Mouse (Mus musculus) kidney, postnatal 4 days (tissue): ENCODE measurements at regions not wholly inside any gene's neighbourhood (a gene's known extent, or its start where the extent isn't known, plus 50 kb on each side); places are given as distances from the start of the nearest gene placed in this dataset.

Experiments
- DNase-seq, 2 experiments: peaks; one replicate each; pipeline ENCODE4 v3.0.0; 2021; ENCODE audit warnings: mixed read lengths in 2 of 2

DNA sequence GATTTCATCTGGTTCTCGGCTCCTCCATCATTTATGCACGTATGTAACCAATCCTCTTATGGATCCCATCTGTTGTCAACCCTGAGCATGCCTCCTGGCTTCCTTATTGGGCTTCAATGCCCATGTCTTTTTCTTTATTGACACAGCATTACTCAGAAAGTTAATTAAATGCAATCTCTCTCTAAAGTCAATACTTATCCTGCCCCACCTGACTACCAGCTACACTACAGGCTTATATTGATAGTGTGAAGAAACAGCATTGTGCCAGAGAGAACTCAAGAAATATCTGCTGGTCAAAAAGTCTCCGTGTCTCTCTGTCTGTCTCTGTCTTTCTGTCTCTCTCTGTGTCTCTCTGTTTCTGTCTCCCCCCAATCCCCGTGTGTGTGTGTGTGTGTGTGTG, 194.7 kb upstream of the Rfx3 start:
- no peak for DNase-seq

DNA sequence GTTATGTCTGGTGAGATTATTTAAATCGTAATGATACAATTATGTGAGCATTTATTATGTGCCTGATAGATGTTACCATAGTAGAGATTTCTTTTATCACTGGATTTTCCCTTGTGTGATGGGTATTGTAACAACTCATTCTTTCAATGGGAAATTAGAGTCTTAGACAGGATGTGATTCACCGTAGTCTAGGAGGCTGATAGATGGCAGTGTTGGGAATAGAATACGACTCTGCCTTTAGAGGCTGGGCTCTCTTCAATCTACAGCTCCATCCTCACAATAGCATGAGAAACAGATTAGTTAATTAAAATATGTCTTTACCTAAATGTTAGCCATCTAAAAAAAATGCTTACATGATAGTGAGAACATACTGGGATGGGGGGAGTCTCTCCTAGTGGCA, 192.8 kb upstream of the Rfx3 start:
- no peak for DNase-seq

DNA sequence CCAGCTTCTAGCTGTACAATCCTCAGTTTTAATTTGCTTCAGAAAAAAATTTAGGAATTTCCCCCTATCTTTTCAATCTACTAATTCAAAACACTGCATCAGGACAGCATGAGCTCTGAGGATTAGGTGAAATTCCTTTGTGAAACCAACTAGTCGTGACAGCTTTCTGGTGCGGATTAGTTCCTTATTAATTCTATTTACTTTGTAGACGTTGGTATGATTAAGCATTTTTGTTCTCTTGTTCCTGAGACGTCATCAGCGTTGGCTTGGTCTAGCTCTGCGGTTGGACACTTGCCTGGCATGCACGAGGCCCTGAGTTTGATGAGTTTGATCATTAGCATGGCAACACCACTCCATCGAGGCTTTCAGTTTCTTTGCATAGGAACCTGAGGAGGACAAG, 188.4 kb upstream of the Rfx3 start:
- no peak for DNase-seq

DNA sequence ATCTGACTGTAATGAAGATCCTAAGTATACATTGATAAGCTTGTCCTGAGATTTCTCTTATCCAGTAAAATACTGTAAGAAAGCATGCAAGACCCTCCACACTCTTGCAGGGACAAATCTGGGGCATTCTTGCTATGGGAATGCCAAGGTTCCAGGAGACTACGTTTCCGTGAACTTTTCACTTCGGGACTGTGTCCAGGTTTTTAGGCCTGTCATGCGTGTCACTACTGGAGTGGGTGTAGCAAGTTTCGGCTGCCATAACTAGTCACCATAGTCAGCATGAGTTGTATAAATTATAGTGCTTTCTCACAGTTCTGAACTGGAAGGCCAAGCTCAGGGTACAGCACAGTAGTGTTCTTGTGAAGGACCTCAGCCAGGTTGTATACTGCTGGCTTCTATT, 185.9 kb upstream of the Rfx3 start:
- DNase-seq, result no peak

DNA sequence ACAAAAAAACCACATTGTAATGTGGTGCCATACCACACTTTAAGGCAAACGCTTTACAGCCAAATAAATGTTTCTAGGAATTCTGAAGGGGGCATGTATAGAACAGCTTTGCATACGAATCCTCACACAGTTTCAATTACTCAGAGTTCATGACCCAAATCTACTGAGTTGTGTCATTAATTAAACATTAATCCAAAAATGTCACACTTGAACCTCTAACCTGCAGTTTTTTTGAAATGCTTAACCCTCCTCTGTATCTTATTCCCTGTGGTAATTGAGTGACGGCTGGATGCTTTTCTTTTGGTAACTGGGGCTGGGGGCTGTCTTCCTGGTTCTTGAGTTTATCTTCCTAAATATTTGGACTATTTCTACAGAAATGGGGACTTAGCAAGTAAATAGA, 181.3 kb upstream of the Rfx3 start:
- no peak for DNase-seq

DNA sequence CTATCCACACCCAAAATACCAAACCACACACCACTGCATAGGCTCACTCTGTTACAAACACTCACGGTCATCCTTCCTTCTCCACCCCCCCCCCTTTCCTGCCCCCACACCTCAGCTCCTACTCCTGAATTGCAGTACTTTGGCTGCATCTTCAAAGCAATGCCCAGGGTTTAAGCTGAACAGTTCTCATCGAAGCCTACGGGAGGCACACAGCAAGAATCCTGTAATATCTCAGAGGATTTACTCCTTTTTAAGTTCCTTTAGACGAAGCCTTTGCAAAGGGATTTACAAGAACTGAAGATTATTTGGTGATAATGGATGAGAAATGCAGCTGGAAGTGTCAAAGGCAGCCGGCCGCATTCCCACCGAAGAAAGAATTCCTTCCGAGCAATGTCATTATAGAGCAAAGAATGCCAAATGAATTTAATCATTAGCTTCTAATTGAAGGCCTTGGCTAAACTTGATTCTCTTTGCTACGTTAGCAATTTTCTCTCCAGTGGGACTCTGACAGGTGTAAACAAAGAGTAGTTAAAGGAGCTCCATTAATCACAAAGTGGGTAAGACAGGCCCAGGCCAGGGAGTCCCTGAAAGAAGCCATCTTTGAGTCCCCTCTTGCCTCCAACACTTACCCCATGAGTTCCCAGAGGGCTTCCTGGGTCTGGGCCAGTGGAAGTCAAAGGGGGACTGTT, 180.6 kb upstream of the Rfx3 start:
- peak; percentile 24 to 51 for DNase-seq

DNA sequence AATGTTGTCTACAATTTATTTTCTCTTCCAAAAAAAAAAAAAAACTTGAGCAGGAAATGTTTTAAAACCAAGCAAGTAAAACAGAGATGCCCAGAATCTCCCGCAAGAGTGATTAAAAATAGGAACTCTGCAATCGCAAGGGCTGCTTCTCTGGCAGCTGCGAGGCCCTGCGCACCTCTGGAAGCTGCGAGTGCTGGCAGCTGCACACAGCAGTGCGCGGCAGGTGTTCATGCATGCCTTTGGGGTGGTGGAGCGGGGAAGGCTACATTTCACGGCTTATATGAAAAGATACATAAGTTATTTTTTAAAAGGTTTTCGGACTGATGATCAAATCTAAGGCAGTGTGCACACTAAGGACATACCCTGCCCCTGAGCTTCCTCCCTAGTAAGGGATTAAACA, 179.3 kb upstream of the Rfx3 start:
- DNase-seq, result peak; percentile 38 to 57

DNA sequence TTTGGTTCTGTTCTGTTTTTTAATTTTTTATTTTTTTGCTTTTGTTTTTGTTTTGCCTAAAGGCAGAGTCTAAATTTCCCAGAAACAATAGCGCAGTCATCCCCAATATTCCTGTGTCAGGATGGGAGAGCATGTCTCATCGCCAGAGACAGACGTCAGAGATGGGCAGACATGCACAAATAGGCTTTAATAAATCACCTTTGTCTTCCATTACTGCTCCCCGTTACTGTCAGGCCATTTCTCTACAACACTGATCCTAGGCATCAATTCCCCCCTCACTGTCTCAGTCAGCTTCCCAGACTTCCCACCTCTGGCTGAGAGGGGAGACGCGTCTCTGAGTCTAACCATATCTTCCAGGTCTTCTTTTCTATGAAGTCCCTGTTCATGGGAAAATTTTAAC, 177.4 kb upstream of the Rfx3 start:
- DNase-seq, result no peak

DNA sequence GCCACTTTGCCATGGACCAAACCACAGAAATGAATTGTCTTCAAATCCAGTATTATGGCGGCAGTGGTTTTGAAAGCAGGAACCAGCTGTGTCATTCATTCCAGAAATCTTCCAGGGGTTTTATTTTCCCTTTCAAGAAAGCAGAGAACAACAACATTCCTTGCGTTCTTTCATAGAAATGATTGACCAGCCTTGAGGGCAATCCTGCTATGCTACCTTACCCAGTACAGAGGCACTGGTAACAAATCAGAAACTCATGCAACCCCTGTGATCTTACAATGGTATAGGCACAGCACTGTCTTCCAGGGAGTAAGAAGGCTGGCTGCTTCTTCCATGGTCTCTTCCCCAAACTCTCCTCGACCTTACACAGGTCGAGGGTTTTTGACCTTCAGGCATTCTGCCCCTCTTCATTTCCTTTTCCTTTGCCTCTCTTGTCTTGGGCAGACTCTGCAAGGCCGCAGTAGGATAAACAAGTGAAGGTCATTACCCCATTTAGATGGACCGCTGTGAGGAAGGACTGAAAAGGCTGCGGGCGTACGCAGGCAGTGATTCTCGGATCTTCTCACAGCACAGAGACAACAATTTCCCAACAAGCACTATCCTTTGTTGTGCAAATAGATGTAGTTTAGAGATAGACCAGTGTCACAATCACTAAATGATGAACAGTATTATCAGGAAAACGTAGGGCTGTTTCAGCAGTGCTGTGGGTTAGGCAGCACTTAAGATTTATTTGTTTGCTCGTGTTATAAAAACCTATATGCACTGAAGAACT, 171.6 kb upstream of the Rfx3 start:
- DNase-seq, result peak in 1 of 2 experiments; percentile 33

DNA sequence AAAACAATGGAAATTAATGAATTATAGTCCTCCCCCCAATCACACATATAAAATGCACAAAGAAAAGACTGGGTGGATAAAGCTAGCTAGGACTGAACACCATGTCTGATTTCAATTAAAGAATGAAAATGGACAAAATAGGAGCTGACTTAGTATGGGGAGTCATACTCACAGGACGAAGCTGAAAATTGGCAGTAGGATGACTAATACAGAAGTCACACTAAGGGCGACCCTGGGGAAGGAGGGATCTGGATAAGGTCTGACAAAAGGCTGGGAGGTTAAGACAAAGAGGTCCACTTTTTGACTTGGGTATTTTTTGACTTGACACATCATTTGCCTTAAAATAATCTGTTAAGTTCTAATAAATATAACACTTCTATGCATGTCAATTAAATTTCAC, 170.2 kb upstream of the Rfx3 start:
- no peak for DNase-seq

DNA sequence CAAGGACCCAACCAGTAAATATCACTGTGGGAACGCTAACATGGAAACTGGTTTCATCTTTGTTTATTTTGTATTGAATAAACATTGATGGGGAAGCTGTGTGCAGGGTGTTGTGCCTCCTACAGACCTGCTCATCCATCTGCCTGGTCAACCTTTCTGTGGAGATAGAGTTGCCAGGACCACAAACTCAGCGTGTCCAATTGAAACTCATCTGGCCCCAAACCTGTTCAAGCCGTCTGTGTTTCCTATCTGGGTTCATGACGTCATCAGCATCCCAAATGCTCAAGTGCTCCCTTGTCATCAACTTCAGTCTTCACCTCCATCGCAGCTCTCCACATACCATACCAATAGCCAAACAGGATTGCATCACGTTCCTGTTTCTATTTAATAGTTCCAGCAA, 167.1 kb upstream of the Rfx3 start:
- no peak for DNase-seq

DNA sequence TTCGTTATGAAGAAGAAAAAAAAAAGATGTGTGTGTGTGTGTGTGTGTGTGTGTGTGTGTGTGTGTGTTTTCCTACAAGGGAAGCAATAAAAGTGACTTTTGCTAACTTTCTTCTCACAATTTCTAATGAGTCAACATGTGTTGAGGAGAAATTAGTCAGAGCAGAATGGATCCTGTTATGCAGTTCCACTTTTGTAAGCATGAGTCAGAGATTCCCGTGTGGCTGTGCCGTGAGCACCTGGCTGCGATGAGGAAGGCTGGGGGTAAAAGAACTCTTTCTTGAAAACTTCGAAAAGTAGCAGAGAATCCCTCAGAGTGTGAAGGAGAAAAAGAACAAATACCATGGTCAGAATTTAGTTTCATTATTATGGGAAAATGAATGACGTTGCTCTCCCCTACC, 165.9 kb upstream of the Rfx3 start:
- DNase-seq, result no peak

DNA sequence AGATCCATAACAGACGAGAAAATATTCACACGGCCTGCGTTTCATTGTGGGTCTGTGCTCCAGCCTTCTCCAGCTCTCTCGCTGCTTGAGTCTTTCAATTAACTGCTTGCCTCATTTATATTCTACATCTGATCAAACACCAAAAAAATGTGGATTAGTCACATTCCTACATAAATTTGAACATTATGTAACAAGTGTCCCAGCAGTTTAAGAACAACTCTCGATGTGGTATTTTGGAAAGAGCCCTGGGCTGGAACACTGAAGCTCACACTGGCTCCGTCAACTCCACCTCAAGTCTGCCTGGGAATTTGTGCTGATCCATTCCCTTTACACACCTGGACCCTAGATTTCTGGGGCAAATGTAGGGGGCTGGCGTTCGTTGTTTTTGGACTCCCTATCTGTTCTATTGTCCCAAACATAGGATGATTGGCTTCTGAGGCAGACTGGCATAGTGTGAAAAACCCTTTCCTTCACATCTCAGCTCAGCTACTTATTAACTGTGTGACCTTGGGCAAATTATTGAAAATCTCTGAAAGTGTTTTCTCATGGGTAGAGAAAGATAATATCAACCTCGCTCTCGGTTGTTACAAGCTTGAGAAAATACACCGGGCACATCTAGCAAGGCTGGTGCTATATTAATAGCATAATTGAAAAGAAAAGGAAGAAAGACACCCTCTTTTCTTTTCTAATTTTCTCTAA, 161.0 kb upstream of the Rfx3 start:
- peak in 1 of 2 experiments; percentile 33 for DNase-seq

DNA sequence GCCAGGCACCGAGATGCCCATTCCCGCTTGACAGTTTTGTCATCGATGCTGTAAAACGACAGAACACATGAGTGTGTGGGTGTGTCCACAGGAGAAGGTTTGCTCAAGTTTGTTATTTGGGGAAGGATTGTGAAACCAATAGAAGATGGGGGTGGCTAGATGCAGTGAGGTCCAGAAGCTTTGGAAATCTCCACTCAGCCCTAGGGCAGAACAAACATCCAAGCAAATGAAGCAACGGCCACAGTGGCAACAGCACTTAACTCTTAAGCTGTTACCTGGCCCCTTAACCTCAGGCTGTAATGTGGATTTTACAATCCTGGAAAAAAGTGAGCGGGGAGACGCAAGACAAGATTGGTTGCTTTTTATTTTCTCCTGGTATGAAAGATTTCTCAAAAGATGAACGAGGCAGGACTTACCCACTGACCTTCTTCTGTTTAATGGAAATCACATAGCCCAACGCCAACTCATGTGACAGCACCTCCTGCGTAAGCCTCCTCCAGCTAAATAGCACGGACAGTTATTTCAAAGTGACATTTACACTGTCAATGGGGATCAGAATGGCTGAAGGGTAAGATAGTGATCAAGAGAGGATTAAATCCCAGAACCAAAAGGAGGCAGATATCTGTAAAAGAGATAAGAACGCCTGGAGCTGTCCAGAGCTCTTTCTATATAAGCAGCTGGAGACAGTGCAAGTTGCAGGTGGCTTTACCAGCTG, 156.6 kb upstream of the Rfx3 start:
- DNase-seq, result no peak

DNA sequence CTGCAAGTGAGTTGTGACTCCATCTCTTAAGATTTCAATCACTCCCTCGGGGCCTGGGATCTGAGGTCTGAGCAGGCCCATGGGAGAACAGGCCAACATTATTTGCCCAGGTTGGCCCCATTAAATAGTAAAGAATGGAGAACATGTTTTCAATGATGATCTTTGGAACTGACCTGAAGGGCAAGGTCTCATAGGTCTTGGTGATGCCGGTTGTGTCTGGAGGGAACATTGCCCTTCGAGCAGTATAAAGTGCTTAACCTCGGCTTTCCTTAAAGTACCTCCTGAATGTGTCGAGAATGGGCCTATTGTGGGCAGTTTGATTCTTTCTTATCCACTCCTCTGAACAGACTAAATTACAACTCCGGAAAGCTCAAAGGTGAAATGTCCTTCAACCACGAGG, 155.7 kb upstream of the Rfx3 start:
- no peak for DNase-seq

DNA sequence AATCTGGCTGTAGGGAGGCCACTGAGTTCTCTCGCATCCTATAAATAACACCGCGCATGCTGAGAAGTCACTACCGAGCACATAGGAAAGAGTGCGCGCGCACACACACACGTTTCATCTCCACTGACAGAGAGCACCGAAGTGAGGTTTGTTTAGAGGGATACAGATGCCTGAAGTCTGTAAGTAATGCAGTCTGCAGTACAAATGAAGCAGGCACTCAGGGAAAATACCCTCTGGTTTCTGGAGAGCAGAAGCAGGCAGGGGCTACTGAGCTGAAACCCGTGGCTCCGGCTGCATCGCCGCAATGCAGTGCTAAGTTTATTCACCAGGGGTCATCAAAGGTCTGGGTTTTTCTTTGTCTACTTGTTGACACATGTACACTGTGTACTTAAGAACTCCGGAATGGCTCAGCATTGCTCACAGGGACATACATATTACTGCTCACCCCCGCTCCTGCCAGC, 155.0 kb upstream of the Rfx3 start:
- DNase-seq, result peak; percentile 77 to 82

DNA sequence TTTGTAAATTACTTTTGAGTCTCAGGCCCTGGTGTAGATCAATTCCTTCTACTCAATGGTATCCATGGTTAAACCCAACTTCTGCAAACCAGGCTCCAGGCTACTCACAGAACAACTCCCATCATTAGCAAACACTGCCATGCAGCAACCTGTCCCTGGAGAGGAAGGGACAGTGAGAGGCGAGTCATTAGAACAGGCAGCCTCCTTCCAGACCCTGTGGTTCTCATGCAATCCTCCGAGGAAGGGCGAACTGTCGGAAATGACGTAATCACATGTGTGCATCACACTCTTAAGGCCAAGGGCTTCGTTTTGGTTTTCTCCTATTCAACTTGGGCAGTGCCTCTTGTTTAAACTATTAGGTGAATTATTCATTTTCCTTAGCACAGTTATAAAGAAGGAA, 152.2 kb upstream of the Rfx3 start:
- no peak for DNase-seq

DNA sequence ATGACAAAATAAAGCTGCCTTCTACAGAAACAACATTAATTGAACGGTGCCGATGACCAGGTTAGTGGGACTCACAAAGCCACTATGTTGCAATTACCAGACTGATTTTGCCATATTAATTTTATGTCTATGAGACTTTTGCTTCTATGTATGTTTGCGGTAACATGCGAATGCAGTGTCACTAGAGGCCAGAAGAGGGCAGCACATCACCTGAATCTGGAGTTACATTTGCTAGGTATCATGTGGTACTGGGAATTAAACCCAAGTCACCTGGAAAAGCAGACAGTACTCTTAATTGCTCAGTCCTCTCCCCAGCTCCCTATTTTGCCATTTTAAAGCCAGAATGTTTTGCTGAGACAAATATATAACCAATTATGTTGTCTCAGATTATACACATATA, 149.6 kb upstream of the Rfx3 start:
- DNase-seq, result no peak

DNA sequence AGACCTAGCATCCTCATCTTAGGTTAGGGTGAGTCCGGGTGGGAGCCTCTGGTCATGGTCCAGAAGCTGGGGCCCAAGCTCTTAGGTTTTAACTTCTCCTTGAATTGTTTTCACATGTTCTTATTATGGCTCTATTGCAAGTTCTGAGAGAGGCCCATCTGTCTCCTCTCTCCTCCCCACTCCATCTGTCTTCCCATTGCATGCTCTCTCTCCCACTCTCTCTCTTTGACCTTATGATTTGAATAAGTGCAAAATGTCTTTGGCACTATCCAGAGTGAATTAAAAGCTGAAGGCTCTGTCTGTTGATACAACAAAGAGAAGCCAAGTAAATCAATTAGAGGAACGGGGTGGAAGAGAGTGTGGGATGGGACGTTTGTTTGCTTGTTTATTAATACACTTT, 146.2 kb upstream of the Rfx3 start:
- no peak for DNase-seq

DNA sequence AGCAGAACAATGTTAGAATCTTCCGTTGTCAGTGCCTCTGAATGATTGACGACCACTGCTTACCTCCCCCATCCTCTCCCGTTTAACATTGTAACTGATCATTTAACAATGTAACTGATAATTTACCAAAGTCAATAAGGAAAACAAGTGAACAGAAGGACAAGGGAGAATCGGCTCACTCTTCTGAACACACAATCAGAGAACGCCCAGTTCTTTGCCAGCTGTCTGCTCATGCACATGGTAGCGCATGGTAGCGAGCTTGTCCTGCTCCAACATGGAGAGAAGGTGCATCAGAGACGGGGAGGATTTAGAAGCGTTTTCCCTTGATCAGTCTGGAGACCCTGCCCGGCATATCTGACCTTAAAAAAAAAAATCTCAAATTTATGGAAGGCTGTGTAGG, 126.6 kb upstream of the Rfx3 start:
- no peak for DNase-seq

DNA sequence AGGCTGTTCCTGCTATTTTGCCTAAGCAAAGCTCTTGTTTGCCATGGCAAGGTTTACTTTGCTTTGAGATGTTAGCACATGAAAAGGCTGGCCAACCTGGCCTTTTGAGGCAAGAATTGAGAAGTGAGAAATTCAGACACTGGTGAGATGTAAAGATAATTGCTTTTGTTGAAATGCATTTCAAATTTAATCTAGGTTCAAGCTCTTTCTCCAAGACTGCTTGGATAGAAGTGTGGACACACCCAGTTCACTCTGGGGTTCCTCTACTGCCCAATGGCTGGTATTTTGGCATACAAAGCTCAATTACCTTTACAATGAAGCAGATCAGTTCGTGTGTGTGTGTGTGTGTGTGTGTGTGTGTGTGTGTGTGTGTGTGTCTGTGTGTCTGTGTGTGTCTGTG, 123.8 kb upstream of the Rfx3 start:
- no peak for DNase-seq

DNA sequence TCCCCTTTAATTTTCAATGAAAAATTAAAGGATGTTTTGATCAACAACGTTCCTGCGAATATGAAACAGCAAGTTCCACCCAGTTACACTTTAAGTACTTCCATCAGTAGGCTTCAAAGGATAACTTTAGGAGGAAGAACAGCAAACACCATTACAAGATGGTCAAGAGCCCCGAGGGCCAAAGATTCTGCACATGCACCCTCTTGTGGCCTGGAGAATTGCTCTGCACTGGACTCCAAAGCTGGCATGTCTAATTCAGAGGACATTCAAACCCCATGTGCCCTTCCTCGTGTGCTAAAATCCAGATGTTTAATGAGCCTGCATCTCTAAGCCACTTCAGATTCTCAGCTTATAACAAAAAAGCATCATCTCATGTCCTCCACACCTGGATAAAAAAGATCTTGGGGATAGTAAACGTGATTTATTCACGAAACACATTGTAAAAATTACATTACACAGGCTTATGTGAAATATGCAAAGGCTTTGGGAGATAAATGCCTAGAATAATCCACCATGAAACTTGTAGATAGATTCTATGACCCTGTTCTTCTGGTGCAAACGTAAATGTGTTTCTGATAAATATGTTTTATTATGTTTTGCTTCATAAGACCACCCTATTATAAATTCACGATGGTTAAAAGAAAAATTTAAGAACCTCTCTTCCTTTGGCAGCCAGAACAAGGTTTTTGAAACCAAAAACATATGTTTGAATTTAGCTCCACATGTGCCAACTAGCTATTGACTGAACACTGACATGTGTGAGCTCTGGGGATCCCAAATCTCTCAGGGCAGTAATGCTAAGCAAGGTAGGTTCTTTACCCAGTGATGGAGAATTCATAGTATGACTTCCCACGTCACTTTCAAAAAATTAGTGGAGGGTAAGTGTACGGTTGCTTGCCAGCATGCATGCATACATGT, 100.6 kb upstream of the Rfx3 start:
- DNase-seq, result no peak
